Mouse (Mus musculus) common myeloid progenitor, adult 5-6 weeks (primary cell): ENCODE measurements at regions not wholly inside any gene's neighbourhood (a gene's known extent, or its start where the extent isn't known, plus 50 kb on each side); places are given as distances from the start of the nearest gene placed in this dataset.

ENCODE experiments used
- ATAC-seq: replicated peaks from 2 replicates; pipeline ENCODE4 v1.8.0; 2016; ENCODE audit warnings: low read depth, mild to moderate bottlenecking, moderate TSS enrichment, inconsistent platforms; ENCODE audit not compliant: poor library complexity, severe bottlenecking

- ATAC-seq: peak; percentile 76
Measured at GRCm38 (mm10) chr14:76693351-76694317, 136.9 kb upstream of the Serp2 start.

DNA sequence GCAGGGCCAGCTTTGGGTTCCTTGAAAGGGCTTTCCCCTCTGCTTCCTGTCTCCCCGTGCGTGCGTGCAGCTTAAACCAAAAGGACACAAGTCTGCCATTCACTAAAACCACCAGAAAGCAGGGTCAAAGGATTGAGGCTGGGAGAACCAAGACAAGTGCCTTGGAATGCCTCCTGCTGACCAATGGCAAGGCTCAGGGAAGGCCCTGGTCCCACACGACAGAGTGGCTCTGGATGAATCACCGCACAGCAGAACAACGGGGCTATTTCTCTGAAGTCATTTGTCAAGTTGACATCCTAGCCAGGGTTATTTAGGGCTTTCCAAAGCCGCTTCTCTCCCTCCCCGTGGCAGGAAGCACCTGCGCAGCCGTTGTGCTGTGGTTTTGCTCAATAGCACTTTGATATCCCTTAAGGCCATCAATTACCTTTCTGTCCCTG is 131.3 kb upstream of the Serp2 start:
- ATAC-seq: peak; percentile 84

DNA sequence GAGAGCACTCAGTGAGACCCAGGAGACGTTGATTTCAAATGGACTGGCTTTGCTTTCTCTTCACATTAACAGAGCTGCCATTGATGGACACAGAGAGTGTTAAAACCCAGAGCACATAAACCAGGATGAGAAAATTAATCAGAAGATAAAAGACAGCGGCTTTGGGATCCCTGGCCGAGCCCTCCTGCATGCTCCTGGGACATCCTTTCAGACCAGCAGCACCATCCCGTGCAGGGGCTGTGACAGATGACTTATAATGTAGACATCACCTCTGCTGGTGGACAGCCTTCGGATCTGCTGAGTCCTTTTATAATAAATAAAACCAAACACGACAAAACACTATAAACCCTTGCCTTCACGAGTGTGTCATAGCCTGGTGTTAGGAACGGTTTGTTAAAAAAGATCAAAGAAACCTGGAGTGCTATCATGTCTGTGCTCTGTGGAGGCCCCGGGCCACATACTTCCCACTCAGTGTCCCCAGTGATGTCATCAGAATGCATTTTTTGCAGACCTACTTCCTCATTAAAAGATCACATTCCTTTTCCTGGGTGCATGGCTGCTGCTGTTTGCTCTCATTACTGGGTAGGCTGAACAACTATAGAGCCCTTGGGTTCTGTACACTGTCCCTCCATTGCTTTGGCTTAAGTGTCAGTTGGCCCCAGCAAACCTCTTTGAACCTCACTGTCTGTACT is 130.2 kb upstream of the Serp2 start:
- ATAC-seq: peak; percentile 23; the same call in 1 of the 2 replicates

GRCm38 (mm10) chr14:76685830-76686761 is 129.4 kb upstream of the Serp2 start:
- no peak for ATAC-seq

DNA sequence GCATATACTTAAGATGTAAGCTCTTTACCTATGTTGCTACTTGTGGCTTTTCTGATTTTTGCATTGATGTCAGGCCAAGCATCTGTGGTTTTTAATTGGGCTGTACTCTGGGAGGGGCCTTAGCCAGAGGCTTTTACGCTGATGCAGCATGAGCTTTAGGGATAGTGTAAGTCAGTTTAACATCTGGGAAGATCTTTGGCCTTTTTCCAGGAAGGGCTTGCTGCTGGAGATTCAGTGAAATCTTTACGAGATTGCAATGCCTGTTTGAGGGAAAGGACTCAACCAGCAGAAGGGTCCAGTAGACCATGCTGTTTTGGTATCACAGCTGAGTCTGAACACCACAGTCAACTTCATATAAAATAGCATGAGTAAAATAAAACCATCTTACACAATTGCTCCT is 127.6 kb upstream of the Serp2 start:
- ATAC-seq: no peak

DNA sequence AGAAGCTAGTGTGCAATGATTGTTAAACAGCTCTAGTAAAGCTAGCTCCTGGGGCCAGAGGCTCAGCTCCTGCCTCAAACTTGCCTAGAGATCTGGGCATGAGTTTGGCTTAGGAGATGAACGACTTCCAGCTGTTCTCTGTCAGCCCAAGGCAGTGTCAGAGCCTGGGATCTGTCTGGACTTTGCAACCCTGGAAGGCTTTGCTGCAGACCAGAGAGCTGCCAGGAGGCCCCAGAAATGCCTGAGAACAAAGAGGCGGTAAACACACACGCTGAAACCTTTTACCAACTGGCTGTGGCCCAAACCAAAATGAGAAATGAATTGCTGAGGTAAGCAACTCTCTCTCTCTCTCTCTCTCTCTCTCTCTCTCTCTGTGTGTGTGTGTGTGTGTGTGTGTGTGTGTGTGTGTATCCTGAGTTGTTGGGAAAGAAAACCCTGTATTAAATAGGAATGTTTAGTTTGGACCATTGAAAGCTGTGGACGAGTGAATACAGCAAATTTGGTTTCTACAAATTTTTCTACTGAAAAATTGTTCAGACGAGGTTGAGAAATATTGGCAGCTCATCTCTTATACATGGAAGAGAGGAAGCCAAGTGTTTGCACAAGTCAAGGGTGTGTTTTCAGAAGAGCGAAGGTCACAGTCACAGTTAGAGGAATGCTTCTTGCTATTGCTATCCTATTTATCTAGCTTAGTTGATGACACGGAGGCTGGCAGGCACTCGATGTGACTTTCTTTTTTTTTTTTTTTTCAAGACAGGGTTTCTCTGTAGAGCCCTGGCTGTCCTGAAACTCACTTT is 125.1 kb upstream of the Serp2 start:
- ATAC-seq: no peak

- ATAC-seq: no peak
Measured at GRCm38 (mm10) chr14:76678512-76679134, 121.9 kb upstream of the Serp2 start.

- no peak for ATAC-seq
Measured at GRCm38 (mm10) chr14:76674949-76675348, 118.3 kb upstream of the Serp2 start.

- ATAC-seq: peak; percentile 88
Measured at GRCm38 (mm10) chr14:76673671-76674331, 117.1 kb upstream of the Serp2 start.

DNA sequence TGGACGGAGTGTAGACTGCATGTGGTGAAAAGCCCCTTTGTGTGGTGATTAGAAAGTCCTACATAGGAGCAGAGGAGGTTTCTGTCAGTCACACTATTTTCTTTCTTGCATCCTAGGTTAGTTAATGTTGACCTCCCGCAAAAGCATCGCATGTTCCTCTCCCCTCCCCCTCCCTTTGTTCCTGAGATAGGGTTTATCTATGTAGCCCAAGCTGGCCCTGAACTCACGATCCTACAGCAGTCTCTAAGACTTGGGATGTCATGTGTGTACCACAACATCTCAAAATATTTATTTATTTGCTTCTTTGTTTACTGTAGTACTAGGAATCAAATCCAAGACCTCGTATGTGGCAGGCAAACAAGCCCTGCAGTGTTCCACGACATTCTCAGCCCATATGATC is 116.2 kb upstream of the Serp2 start:
- ATAC-seq: no peak

- ATAC-seq: no peak
Measured at GRCm38 (mm10) chr14:76672442-76672841, 115.8 kb upstream of the Serp2 start.

GRCm38 (mm10) chr14:76671023-76671422 is 114.3 kb upstream of the Serp2 start:
- ATAC-seq: no peak

GRCm38 (mm10) chr14:76665754-76666371 is 109.2 kb upstream of the Serp2 start:
- ATAC-seq: peak; percentile 52

GRCm38 (mm10) chr14:76664586-76665508 is 108.2 kb upstream of the Serp2 start:
- ATAC-seq: peak; percentile 87

DNA sequence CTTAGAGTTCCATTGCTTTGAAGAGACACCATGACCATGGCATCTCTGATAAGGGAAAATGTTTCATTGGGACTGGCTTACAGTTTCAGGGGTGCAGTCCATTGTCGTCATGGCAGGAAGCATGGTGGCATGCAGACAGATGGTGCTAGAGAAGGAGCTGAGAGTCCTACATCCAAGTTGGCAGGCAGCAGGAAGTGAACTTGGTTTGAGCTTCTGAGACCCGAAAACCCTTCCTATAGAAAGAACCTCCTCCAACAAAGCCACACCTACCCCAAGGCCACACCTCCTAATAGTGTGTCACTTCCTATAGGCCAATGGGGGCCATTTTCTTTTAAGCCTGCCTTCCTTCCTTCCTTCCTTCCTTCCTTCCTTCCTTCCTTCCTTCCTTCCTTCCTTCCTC is 107.1 kb upstream of the Serp2 start:
- no peak for ATAC-seq

GRCm38 (mm10) chr14:76662871-76663270 is 106.2 kb upstream of the Serp2 start:
- no peak for ATAC-seq

DNA sequence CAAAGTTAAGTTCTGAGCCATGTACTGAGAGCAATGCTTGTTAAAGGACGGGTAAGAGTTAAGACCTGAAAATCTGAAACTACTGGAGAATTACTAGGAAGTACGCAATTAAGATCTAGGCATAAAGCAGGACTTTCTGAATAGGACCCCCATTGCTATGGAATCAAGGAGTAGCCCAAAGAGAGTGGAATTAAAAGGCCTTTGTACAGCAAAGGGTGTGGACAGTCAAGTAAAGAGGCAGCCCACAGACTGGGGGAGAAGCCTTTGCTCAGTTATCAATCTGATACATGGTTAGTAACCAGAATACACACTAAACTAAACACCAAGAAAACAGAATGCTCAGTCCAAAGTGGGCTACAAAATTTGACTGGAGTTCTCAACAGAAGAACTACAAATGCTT is 104.2 kb upstream of the Serp2 start:
- no peak for ATAC-seq
